Mouse (Mus musculus) liver, postnatal 0 days (tissue): ENCODE measurements around the gene Sar1b.

Experiments used
- CTCF ChIP-seq: sonication (generic); IDR thresholded peaks from 2 replicates; pipeline ENCODE4 v1.5.1; 2016; ENCODE audit warnings: antibody characterized with exemption, low read depth
- EP300 ChIP-seq: IDR thresholded peaks from 2 replicates; pipeline ENCODE4 v1.6.1; 2016; ENCODE audit warnings: antibody characterized with exemption, low read depth, mild to moderate bottlenecking

- no peak for TF ChIP-seq CTCF
- TF ChIP-seq EP300, result no peak
Observed at GRCm38 (mm10) chr11:51800634-51801325, 37.3 kb downstream of the Sar1b start.
